Mouse (Mus musculus): Measurements from ENCODE around the gene Lsm2.

Lsm2 gene

GRCm38 (mm10) chr17:34981690-34982180 is at the start of gene Lsm2:
Gene Lsm2, plus strand, starts transcription at chr17:34981862.
- DNase-seq (ENCODE audit: extremely low spot score, low spot score) = peak; percentile 93

GRCm38 (mm10) chr17:34932287-34932686 is 49.4 kb upstream of the Lsm2 start:
- no peak for DNase-seq (ENCODE audit: extremely low spot score, low spot score)

GRCm38 (mm10) chr17:34934031-34934430 is 47.6 kb upstream of the Lsm2 start:
- DNase-seq (ENCODE audit: extremely low spot score, low spot score) = no peak

- DNase-seq (ENCODE audit: extremely low spot score, low spot score) = no peak
Measured at GRCm38 (mm10) chr17:34934830-34935229, 46.8 kb upstream of the Lsm2 start.

- DNase-seq (ENCODE audit: extremely low spot score, low spot score) = no peak
Measured at GRCm38 (mm10) chr17:34937960-34938505, 43.6 kb upstream of the Lsm2 start.

- DNase-seq (ENCODE audit: extremely low spot score, low spot score) = peak; percentile 49
Measured at GRCm38 (mm10) chr17:34941344-34942041, 40.2 kb upstream of the Lsm2 start.

GRCm38 (mm10) chr17:34943128-34943815 is 38.4 kb upstream of the Lsm2 start:
- no peak for DNase-seq (ENCODE audit: extremely low spot score, low spot score)

- DNase-seq (ENCODE audit: extremely low spot score, low spot score) = no peak
Measured at GRCm38 (mm10) chr17:34944362-34944761, 37.3 kb upstream of the Lsm2 start.

- no peak for DNase-seq (ENCODE audit: extremely low spot score, low spot score)
Measured at GRCm38 (mm10) chr17:34946486-34947140, 35.0 kb upstream of the Lsm2 start.

- DNase-seq (ENCODE audit: extremely low spot score, low spot score) = peak; percentile 29
Measured at GRCm38 (mm10) chr17:34947606-34948005, 34.1 kb upstream of the Lsm2 start.

- peak; percentile 38 for DNase-seq (ENCODE audit: extremely low spot score, low spot score)
Measured at GRCm38 (mm10) chr17:34948721-34949552, 32.7 kb upstream of the Lsm2 start.

GRCm38 (mm10) chr17:34949553-34949969 is 32.1 kb upstream of the Lsm2 start:
- DNase-seq (ENCODE audit: extremely low spot score, low spot score) = peak; percentile 65

- peak; percentile 17 for DNase-seq (ENCODE audit: extremely low spot score, low spot score)
Measured at GRCm38 (mm10) chr17:34950514-34951455, 30.9 kb upstream of the Lsm2 start.

GRCm38 (mm10) chr17:34951636-34952377 is 29.9 kb upstream of the Lsm2 start:
- DNase-seq (ENCODE audit: extremely low spot score, low spot score) = no peak

- peak; percentile 90 for DNase-seq (ENCODE audit: extremely low spot score, low spot score)
Measured at GRCm38 (mm10) chr17:34952378-34953040, 29.2 kb upstream of the Lsm2 start.

- DNase-seq (ENCODE audit: extremely low spot score, low spot score) = no peak
Measured at GRCm38 (mm10) chr17:34953258-34953657, 28.4 kb upstream of the Lsm2 start.

GRCm38 (mm10) chr17:34953904-34954303 is 27.8 kb upstream of the Lsm2 start:
- DNase-seq (ENCODE audit: extremely low spot score, low spot score) = no peak

GRCm38 (mm10) chr17:34954831-34955230 is 26.8 kb upstream of the Lsm2 start:
- no peak for DNase-seq (ENCODE audit: extremely low spot score, low spot score)

- no peak for DNase-seq (ENCODE audit: extremely low spot score, low spot score)
Measured at GRCm38 (mm10) chr17:34955884-34956283, 25.8 kb upstream of the Lsm2 start.

Measured in neural tube, embryonic 10.5 days (tissue).